Mouse (Mus musculus): ENCODE measurements around the gene Cenps. TPM values are rescaled to one million over a fixed set of nuclear protein-coding genes. Genes with fewer than 3 reads are reported as not detected.
A peak's percentile ranks its signal among the peaks of the same experiment; 100 is the strongest.

Gene Cenps
- polyA plus RNA-seq, 1 experiment from 2014 or later: 41.6 TPM

DNA sequence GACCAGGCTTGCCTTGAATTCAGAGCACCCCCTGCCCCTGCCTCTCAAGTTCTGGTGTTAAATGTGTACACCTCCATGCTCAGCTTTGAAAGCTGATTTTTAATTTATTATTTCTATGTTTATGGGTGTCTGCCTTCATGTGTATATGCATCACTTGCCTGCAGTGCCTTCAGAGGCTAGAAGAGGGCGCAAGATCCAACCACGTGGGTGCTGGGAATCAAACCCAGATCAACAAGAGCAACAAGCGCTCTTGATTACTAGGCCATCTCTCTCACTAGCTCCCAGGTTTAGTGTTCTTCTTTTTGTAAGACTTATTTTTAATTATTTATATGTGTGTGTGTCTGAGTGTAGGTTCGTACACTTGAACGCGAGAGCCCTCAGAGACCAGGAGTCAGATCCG is 17.4 kb upstream of the Cenps start:
- Histone ChIP-seq H3K27me3 (no peaks in the 10 kb centered on the region), H3K4me3 (no peak overlapping the region), H3K27ac (replicated peaks) (no peak overlapping the region), H3K9ac (replicated peaks) (no peak overlapping the region), H3K9me3 (0 out of 2 replicates have a peak, but pooled peaks cover 3% of the 10 kb centered on the region), H3K4me1 (no peaks in the 10 kb centered on the region), H3K4me2 (replicated peaks) (no peak overlapping the region), H3K36me3 (peaks cover 99% of the 10 kb centered on the region)
- ATAC-seq (ENCODE audit: low FRiP score, low read depth): no peak
- 98% methylated on average over 7 of the region's 7 CpGs for WGBS

DNA sequence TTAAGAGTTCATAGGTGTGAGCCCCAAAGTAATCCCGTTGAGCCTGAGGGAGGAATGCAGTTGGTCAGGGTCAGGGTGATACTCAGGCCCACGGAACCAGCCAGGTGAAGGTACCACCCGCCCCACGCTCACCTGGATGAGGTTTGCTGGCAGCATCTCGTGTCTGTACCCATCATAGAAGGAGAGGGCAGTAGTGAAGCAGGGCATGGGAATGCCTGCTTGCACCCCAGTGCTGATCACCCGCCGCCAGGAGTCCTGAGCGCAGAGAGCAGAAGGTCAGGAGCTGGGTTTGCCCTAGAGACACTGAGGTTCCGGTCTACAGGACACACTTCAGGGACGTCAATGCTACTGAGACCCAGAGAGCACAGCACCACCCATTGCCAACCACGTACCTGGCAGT is 13.3 kb upstream of the Cenps start:
- H3K27me3 ChIP-seq: no peaks in the 10 kb centered on the region
- H3K4me1 ChIP-seq: no peaks in the 10 kb centered on the region
- no peak overlapping the region for H3K4me3 ChIP-seq
- H3K9ac ChIP-seq (replicated peaks): no peak overlapping the region
- H3K9me3 ChIP-seq: 0 out of 2 replicates have a peak, but pooled peaks cover 3% of the 10 kb centered on the region
- H3K27ac ChIP-seq (replicated peaks): no peak overlapping the region
- ATAC-seq (ENCODE audit: low FRiP score, low read depth): no peak
- peaks cover 64% of the 10 kb centered on the region for H3K36me3 ChIP-seq
- H3K4me2 ChIP-seq (replicated peaks): no peak overlapping the region
- WGBS: 93% methylated on average over 11 of the region's 11 CpGs

GRCm38 (mm10) chr4:149150256-149150655 is 12.8 kb upstream of the Cenps start:
- Histone ChIP-seq H3K4me2 (replicated peaks) (no peak overlapping the region), H3K9ac (replicated peaks) (no peak overlapping the region), H3K4me3 (no peak overlapping the region), H3K9me3 (0 out of 2 replicates have a peak, but pooled peaks cover 3% of the 10 kb centered on the region), H3K4me1 (no peaks in the 10 kb centered on the region), H3K27me3 (no peaks in the 10 kb centered on the region), H3K27ac (replicated peaks) (no peak overlapping the region), H3K36me3 (peaks cover 59% of the 10 kb centered on the region)
- 84% methylated on average over 11 of the region's 11 CpGs for WGBS
- no peak for ATAC-seq (ENCODE audit: low FRiP score, low read depth)

DNA sequence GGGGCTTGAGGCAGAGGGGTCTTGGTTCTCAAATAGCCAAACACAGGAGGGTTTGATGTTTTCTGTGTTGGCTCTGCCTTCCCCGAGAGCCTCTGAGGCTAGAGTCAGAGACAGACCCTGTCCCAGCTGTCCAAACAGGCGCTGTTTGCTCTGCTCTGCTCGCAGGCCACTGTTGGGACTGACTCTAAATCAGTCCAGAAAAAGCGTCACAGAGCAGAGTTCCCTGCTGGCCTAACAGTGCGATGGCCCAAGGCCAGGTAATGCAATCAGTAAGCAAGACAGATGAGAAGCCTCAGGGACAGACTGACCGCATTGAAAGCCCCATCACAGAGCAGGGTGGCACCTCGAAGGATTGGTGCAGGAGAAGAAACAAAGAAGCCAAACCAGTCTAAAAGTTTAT is 12.2 kb upstream of the Cenps start:
- Histone ChIP-seq H3K36me3 (peaks cover 53% of the 10 kb centered on the region), H3K9me3 (0 out of 2 replicates have a peak, but pooled peaks cover 3% of the 10 kb centered on the region), H3K27me3 (no peaks in the 10 kb centered on the region), H3K4me2 (replicated peaks) (no peak overlapping the region), H3K4me1 (no peaks in the 10 kb centered on the region), H3K9ac (replicated peaks) (no peak overlapping the region), H3K4me3 (no peak overlapping the region), H3K27ac (replicated peaks) (no peak overlapping the region)
- ATAC-seq (ENCODE audit: low FRiP score, low read depth): no peak
- WGBS: 77% methylated on average over 7 of the region's 7 CpGs

GRCm38 (mm10) chr4:149149196-149149595 is 11.8 kb upstream of the Cenps start:
- Histone ChIP-seq H3K4me2 (replicated peaks) (no peak overlapping the region), H3K36me3 (peaks cover 49% of the 10 kb centered on the region), H3K27me3 (no peaks in the 10 kb centered on the region), H3K4me1 (no peaks in the 10 kb centered on the region), H3K4me3 (no peak overlapping the region), H3K9ac (replicated peaks) (no peak overlapping the region), H3K9me3 (0 out of 2 replicates have a peak, but pooled peaks cover 3% of the 10 kb centered on the region), H3K27ac (replicated peaks) (no peak overlapping the region)
- WGBS: 84% methylated on average over 9 of the region's 9 CpGs
- no peak for ATAC-seq (ENCODE audit: low FRiP score, low read depth)

DNA sequence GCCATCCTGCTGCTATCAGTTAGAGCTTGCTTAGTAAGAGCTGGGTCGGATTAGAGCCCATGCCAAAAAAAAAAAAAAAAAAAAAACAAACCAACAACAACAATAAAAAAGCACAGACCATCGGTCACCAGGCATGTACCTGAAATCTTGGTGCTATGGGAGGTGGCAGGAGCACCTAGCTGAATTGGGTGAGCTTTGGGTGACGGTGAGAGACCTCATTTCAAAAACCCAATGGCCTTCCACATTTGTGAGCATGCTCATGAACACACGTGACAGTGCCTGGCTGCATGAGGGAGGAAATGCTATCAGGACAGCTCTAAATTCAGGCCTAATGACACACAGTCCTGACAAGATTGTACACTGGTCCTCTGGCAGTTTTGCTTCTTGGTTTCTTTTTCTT is 10.7 kb upstream of the Cenps start:
- ATAC-seq (ENCODE audit: low FRiP score, low read depth): no peak
- 0 out of 2 replicates have a peak, but pooled peaks cover 3% of the 10 kb centered on the region for H3K9me3 ChIP-seq
- 77% methylated on average over 4 of the region's 4 CpGs for WGBS
- no peak overlapping the region for H3K27ac ChIP-seq (replicated peaks)
- H3K27me3 ChIP-seq: no peaks in the 10 kb centered on the region
- no peak overlapping the region for H3K4me2 ChIP-seq (replicated peaks)
- H3K4me3 ChIP-seq: no peak overlapping the region
- no peaks in the 10 kb centered on the region for H3K4me1 ChIP-seq
- H3K9ac ChIP-seq (replicated peaks): no peak overlapping the region
- peaks cover 38% of the 10 kb centered on the region for H3K36me3 ChIP-seq

GRCm38 (mm10) chr4:149147528-149147927 is 10.1 kb upstream of the Cenps start:
- 89% methylated on average over 7 of the region's 7 CpGs for WGBS
- Histone ChIP-seq H3K9ac (replicated peaks) (no peak overlapping the region), H3K27me3 (no peaks in the 10 kb centered on the region), H3K4me1 (no peaks in the 10 kb centered on the region), H3K9me3 (0 out of 2 replicates have a peak, but pooled peaks cover 3% of the 10 kb centered on the region), H3K4me2 (replicated peaks) (no peak overlapping the region), H3K36me3 (peaks cover 32% of the 10 kb centered on the region), H3K27ac (replicated peaks) (no peak overlapping the region), H3K4me3 (no peak overlapping the region)
- ATAC-seq (ENCODE audit: low FRiP score, low read depth): no peak

- Histone ChIP-seq H3K9ac (replicated peaks) (no peak overlapping the region), H3K36me3 (peaks cover 8% of the 10 kb centered on the region), H3K9me3 (no peaks in the 10 kb centered on the region), H3K4me1 (no peaks in the 10 kb centered on the region), H3K4me2 (replicated peaks) (no peak overlapping the region), H3K4me3 (no peak overlapping the region), H3K27ac (replicated peaks) (no peak overlapping the region), H3K27me3 (no peaks in the 10 kb centered on the region)
- no peak for ATAC-seq (ENCODE audit: low FRiP score, low read depth)
- WGBS: 75% methylated on average over 4 of the region's 4 CpGs
Measured at GRCm38 (mm10) chr4:149145151-149145550, 7.7 kb upstream of the Cenps start.

GRCm38 (mm10) chr4:149144459-149144858 is 7.0 kb upstream of the Cenps start:
- WGBS: 6% methylated on average over 3 of the region's 3 CpGs
- Histone ChIP-seq H3K27ac (replicated peaks) (0 out of 2 replicates have a peak overlapping the region, but pooled peaks have one; percentile 11), H3K9ac (replicated peaks) (no peak overlapping the region), H3K27me3 (no peaks in the 10 kb centered on the region), H3K4me1 (no peaks in the 10 kb centered on the region), H3K36me3 (peaks cover 1% of the 10 kb centered on the region), H3K4me2 (replicated peaks) (no peak overlapping the region), H3K4me3 (no peak overlapping the region), H3K9me3 (no peaks in the 10 kb centered on the region)
- ATAC-seq (ENCODE audit: low FRiP score, low read depth): peak; percentile 87

- Histone ChIP-seq H3K36me3 (no peaks in the 10 kb centered on the region), H3K9ac (replicated peaks) (no peak overlapping the region), H3K9me3 (no peaks in the 10 kb centered on the region), H3K27ac (replicated peaks) (no peak overlapping the region), H3K4me3 (no peak overlapping the region), H3K4me1 (no peaks in the 10 kb centered on the region), H3K4me2 (replicated peaks) (no peak overlapping the region), H3K27me3 (no peaks in the 10 kb centered on the region)
- ATAC-seq (ENCODE audit: low FRiP score, low read depth): no peak
- WGBS: 29% methylated on average over 4 of the region's 4 CpGs
Measured at GRCm38 (mm10) chr4:149143594-149143993, 6.2 kb upstream of the Cenps start.

DNA sequence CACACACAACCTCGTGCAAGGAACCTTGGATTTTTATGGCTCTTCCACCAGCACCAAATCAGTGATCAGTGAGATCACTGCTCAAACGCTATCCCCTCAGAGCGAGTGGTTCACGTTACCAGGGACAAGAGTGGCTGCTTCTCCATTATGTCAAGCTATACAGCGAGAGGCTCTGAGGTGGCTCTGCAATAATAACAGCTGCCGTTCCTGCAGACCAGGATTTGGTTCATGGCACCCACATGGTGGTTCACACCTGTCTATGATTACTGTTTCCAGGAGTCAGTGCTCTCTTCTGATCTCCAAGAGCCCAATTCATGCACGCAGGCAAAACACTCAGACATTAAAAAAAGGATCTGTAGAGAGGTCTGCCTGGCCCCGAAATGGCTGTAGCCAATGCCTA is 1.1 kb upstream of the Cenps start:
- Histone ChIP-seq H3K4me2 (replicated peaks) (no peak overlapping the region), H3K9ac (replicated peaks) (no peak overlapping the region), H3K4me1 (peaks cover 7% of the 10 kb centered on the region), H3K27ac (replicated peaks) (no peak overlapping the region), H3K9me3 (no peaks in the 10 kb centered on the region), H3K4me3 (no peak overlapping the region), H3K36me3 (no peaks in the 10 kb centered on the region), H3K27me3 (no peaks in the 10 kb centered on the region)
- no peak for ATAC-seq (ENCODE audit: low FRiP score, low read depth)
- 83% methylated on average over 8 of the region's 8 CpGs for WGBS

DNA sequence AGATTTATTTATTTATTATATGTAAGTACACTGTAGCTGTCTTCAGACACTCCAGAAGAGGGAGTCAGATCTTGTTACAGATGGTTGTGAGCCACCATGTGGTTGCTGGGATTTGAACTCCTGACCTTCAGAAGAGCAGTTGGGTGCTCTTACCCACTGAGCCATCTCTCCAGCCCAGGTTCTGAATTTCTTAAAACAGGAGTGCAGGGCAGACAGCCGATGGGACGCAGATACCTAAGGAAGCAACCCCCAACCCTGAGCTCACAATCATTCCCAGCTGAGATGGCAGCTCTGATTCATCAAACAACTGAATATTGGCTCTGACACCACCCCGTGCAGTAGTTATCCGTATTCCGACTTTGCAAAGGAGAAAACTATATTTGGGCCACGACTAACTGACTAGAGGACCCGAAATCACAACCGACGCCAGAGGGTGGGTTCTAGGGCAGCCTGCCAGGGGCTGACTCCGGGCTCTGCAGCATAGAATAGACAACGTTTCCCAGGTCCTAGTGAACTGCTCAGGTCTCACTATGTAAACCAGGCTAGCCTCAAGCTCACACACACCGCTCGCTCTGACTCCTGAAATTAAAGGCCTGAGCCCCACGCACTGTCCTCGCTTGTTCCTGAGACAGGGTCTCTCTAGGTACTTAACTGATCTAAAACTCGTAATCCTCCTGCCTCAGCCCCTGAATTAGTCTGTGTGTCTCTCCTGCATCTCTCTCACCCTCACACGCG is 1.1 kb downstream of the Cenps start:
- peak overlapping the region; percentile 64 for H3K4me3 ChIP-seq
- peak overlapping the region; percentile 86; the same call in 1 of the 2 replicates for H3K27ac ChIP-seq (replicated peaks)
- no peaks in the 10 kb centered on the region for H3K9me3 ChIP-seq
- no peaks in the 10 kb centered on the region for H3K27me3 ChIP-seq
- WGBS: 69% methylated on average over 18 of the region's 18 CpGs
- peak overlapping the region; percentile 67 for H3K4me2 ChIP-seq (replicated peaks)
- H3K36me3 ChIP-seq: peaks cover 2% of the 10 kb centered on the region; the same call in 1 of the 2 replicates
- peaks cover 7% of the 10 kb centered on the region for H3K4me1 ChIP-seq
- ATAC-seq (ENCODE audit: low FRiP score, low read depth): no peak
- H3K9ac ChIP-seq (replicated peaks): peak overlapping the region; percentile 66
